Mouse (Mus musculus) myocyte (in vitro differentiated cells): ENCODE measurements around the gene S1pr3.

Experiments
- POLR2A ChIP-seq: IDR thresholded peaks from one replicate; pipeline ENCODE4 v1.6.1; 2011; ENCODE audit warnings: low read depth, mild to moderate bottlenecking, control low read depth, moderate library complexity; ENCODE audit not compliant: insufficient read length
- TCF3 ChIP-seq: IDR thresholded peaks from one replicate; pipeline ENCODE4 v1.6.1; 2011; ENCODE audit warnings: low read depth, control low read depth; ENCODE audit not compliant: insufficient read length
- USF1 ChIP-seq: IDR thresholded peaks from one replicate; pipeline ENCODE4 v1.6.1; 2011; ENCODE audit warnings: low read depth, mild to moderate bottlenecking, control low read depth, moderate library complexity

DNA sequence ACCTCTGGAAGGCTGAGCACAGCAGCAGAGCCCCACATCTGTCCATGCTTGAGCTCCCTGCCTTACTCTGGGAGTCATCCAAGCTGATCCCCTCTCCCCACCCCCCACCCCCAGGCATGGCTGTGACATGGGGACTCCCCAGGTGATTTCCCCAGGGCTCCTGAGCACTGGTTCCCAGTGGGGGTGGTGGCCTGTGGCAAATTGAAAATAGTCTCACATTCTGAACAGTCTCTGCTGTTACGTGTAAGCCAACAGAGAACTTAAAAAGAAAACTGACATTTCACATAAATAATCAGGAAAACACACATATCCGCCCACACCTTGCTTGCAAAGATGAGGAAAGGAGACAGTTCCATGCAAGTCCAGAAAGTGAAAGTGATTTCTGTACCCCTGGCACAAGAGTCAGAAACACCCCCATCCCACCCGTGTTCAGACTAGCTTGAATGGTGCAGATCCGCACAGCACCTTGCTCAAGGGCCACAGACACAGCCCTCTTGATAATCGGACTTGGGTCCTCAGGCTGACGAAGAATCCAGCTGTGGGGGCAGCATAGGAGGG, 17.0 kb upstream of the S1pr3 start:
- TF ChIP-seq POLR2A (no peak), TCF3 (no peak), USF1 (no peak)
